Comparison of ENCODE assay signal across 21 mouse cellular contexts in the genomic region with DNA sequence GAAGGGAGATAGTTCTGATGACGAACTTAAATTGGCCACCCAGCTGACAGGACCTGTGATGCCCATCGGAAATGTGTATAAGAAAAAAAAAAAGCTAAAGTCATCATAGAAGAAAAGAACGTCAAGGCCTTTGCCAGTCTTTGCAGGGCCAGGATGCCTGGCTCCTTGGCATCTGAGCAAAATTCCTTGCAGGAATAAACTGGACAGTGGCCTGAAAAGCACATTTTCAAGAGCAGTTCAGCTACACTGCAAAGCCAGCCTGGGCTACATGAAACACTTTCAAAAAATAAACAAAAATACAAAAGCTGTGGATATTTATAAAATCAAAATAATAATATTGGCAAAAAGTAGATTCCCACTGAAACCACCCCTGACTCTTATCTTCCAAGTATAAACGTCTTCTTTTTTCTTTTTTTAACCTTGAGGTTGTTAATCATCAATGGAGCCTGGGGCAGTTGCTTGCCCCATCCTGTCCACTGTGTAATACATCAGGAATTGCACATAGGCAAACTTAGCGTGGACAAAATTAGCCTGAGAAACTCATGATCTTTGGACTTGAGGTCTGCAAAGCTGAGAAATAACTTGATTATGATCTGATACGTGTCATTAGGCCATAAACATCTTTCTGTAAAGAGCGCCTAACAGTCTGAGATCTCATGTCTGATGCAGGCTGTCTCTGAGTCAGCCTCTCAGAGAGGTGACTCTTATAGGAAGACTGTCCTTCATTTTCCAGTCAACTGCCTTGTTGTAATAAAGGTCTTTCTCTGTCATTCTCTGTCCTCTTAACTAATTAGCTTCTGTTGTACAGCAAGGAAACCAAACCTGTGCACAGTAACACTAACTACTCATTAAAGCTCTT.
DNase-seq lines count a peak whose midpoint lies in the region; ATAC-seq and TF ChIP-seq lines count a peak whose summit lies in the region.
"Had no signal": no experiment of that assay in that cellular context is flagged by ENCODE, and none has a peak within 500 bp of the region (broad histone marks: within the 10 kb centered on the region; RNA-seq: fewer than 3 reads in every experiment).

No protein-coding gene starts in this region.

- H3K9me3 ChIP-seq in stomach, embryonic 15.5 days: no peaks in the 10 kb centered on the region
- H3K9me3 ChIP-seq in stomach, postnatal 0 days (ENCODE audit: control insufficient read depth, low read length): no peaks in the 10 kb centered on the region
- no peaks in the 10 kb centered on the region for H3K9me3 ChIP-seq in intestine, embryonic 15.5 days
- H3K9me3 ChIP-seq: embryonic facial prominence, embryonic 13.5 days; forebrain, embryonic 13.5 days; heart, embryonic 15.5 days; hindbrain, embryonic 13.5 days had no signal

- no peak overlapping the region for H3K4me3 ChIP-seq in stomach, embryonic 15.5 days (replicated peaks)
- no peak overlapping the region for H3K4me3 ChIP-seq in stomach, postnatal 0 days (ENCODE audit: low read depth, low read length)
- no peak overlapping the region for H3K4me3 ChIP-seq in intestine, embryonic 15.5 days (replicated peaks)
- H3K4me3 ChIP-seq: embryonic facial prominence, embryonic 13.5 days; forebrain, embryonic 13.5 days; heart, adult 2 months; heart, embryonic 15.5 days; hindbrain, embryonic 13.5 days had no signal

- TF ChIP-seq EP300 in stomach, postnatal 0 days (optimal IDR thresholded peaks at IDR 0.05): no peak

- no peaks in the 10 kb centered on the region for H3K36me3 ChIP-seq in stomach, embryonic 15.5 days
- H3K36me3 ChIP-seq in stomach, postnatal 0 days (ENCODE audit: control insufficient read depth, insufficient read depth, low read length): no peaks in the 10 kb centered on the region
- H3K36me3 ChIP-seq in intestine, embryonic 15.5 days: no peaks in the 10 kb centered on the region
- H3K36me3 ChIP-seq: embryonic facial prominence, embryonic 13.5 days; heart, embryonic 15.5 days; hindbrain, embryonic 13.5 days had no signal

- 64% methylated on average over 7 of the region's 7 CpGs for WGBS in stomach, embryonic 15.5 days
- 66% methylated on average over 7 of the region's 7 CpGs for WGBS in stomach, postnatal 0 days
- WGBS in intestine, embryonic 15.5 days: 59% methylated on average over 7 of the region's 7 CpGs

- DNase-seq in kidney, adult 9 months: peak; percentile 8
- DNase-seq in kidney, adult 11 months: no peak
- DNase-seq in stomach, postnatal 0 days (ENCODE audit: low spot score): no peak
- DNase-seq in cerebellum, adult 11 months: no peak
- DNase-seq in ovary, postnatal 14 days (ENCODE audit: low spot score): no peak
- DNase-seq: adrenal gland, adult 8-10 months; cerebellum, adult 11-12 months; cerebellum, adult 9-10 months; cerebellum, postnatal 36 days; forebrain, postnatal 0 days; gastrocnemius, postnatal 14 days; heart, adult 2 months; heart, postnatal 14 days had no signal

- no peaks in the 10 kb centered on the region for H3K4me1 ChIP-seq in stomach, embryonic 15.5 days
- no peaks in the 10 kb centered on the region for H3K4me1 ChIP-seq in stomach, postnatal 0 days (replicated peaks; ENCODE audit: control insufficient read depth, insufficient read depth)
- H3K4me1 ChIP-seq in intestine, embryonic 15.5 days (replicated peaks): no peaks in the 10 kb centered on the region
- H3K4me1 ChIP-seq: embryonic facial prominence, embryonic 13.5 days; forebrain, embryonic 13.5 days; heart, embryonic 15.5 days; hindbrain, embryonic 13.5 days had no signal

- no peak overlapping the region for H3K9ac ChIP-seq in stomach, embryonic 15.5 days
- no peak overlapping the region for H3K9ac ChIP-seq in stomach, postnatal 0 days (ENCODE audit: low read length)
- H3K9ac ChIP-seq in intestine, embryonic 15.5 days: no peak overlapping the region
- H3K9ac ChIP-seq: embryonic facial prominence, embryonic 13.5 days; forebrain, embryonic 13.5 days; forebrain, postnatal 0 days; heart, embryonic 15.5 days; hindbrain, embryonic 13.5 days had no signal

- no peak overlapping the region for H3K27ac ChIP-seq in stomach, embryonic 15.5 days
- H3K27ac ChIP-seq in stomach, postnatal 0 days (replicated peaks): no peak overlapping the region
- no peak overlapping the region for H3K27ac ChIP-seq in intestine, embryonic 15.5 days
- H3K27ac ChIP-seq: embryonic facial prominence, embryonic 13.5 days; forebrain, embryonic 13.5 days; heart, adult 2 months; heart, embryonic 15.5 days; hindbrain, embryonic 13.5 days had no signal

- 0 out of 2 replicates have a peak, but pooled peaks have one; percentile 18 for ATAC-seq in stomach, embryonic 15.5 days (ENCODE audit: insufficient read depth, low FRiP score, low read depth)
- ATAC-seq in stomach, postnatal 0 days (ENCODE audit: low FRiP score, low TSS enrichment): no peak
- ATAC-seq in intestine, embryonic 15.5 days: peak; percentile 97
- ATAC-seq: forebrain, embryonic 13.5 days; forebrain, postnatal 0 days had no signal

- no peaks in the 10 kb centered on the region for H3K27me3 ChIP-seq in stomach, embryonic 15.5 days (replicated peaks)
- H3K27me3 ChIP-seq in stomach, postnatal 0 days (ENCODE audit: control insufficient read depth, insufficient read depth, low read length): no peaks in the 10 kb centered on the region
- H3K27me3 ChIP-seq in intestine, embryonic 15.5 days (replicated peaks): no peaks in the 10 kb centered on the region
- H3K27me3 ChIP-seq: CH12.LX; embryonic facial prominence, embryonic 13.5 days; forebrain, embryonic 13.5 days; heart, embryonic 15.5 days; hindbrain, embryonic 13.5 days had no signal

- TF ChIP-seq CTCF in stomach, postnatal 0 days (IDR thresholded peaks at IDR 0.05; ENCODE audit: low read depth): no peak

- no peak overlapping the region for H3K4me2 ChIP-seq in stomach, embryonic 15.5 days
- no peak overlapping the region for H3K4me2 ChIP-seq in stomach, postnatal 0 days (replicated peaks; ENCODE audit: low read depth)
- H3K4me2 ChIP-seq in intestine, embryonic 15.5 days (replicated peaks): no peak overlapping the region
- H3K4me2 ChIP-seq: embryonic facial prominence, embryonic 13.5 days; forebrain, embryonic 13.5 days; heart, embryonic 11.5 days; heart, embryonic 15.5 days; hindbrain, embryonic 13.5 days had no signal
